Comparison of ENCODE assay signal across 12 mouse cellular contexts in genomic region chr11:87754603-87755002, GRCm38 (mm10). TPM values are rescaled to one million over a fixed set of nuclear protein-coding genes. Genes with fewer than 3 reads are reported as not detected.
DNase-seq lines count a peak whose midpoint lies in the region; ATAC-seq and TF ChIP-seq lines count a peak whose summit lies in the region.
"Had no signal": no experiment of that assay in that cellular context is flagged by ENCODE, and none has a peak within 500 bp of the region (broad histone marks: within the 10 kb centered on the region; RNA-seq: fewer than 3 reads in every experiment).

No protein-coding gene starts in this region.

- peak overlapping the region; percentile 18; the same call in 1 of the 2 replicates for H3K4me2 ChIP-seq in heart, embryonic 15.5 days
- no peak overlapping the region for H3K4me2 ChIP-seq in forebrain, embryonic 16.5 days (ENCODE audit: low read length)
- no peak overlapping the region for H3K4me2 ChIP-seq in kidney, embryonic 16.5 days (replicated peaks; ENCODE audit: low read depth, low read length)
- H3K4me2 ChIP-seq: limb, embryonic 15.5 days had no signal

- no peaks in the 10 kb centered on the region for H3K36me3 ChIP-seq in heart, embryonic 15.5 days
- H3K36me3 ChIP-seq in forebrain, embryonic 16.5 days (ENCODE audit: control insufficient read depth, insufficient read depth) = no peaks in the 10 kb centered on the region
- H3K36me3 ChIP-seq in kidney, embryonic 16.5 days (ENCODE audit: insufficient read depth, low read length) = no peaks in the 10 kb centered on the region
- H3K36me3 ChIP-seq: limb, embryonic 15.5 days had no signal

- DNase-seq in heart, postnatal 14 days = no peak
- DNase-seq in lung, postnatal 4 days = peak; percentile 60 to 69
- peak; percentile 91 to 95 for DNase-seq in thymus, adult 18-20 months
- DNase-seq in kidney, adult 9 months = no peak
- DNase-seq: cerebellum, adult 11 months; forebrain, postnatal 0 days had no signal

- peak overlapping the region; percentile 5; the same call in 1 of the 2 replicates for H3K4me3 ChIP-seq in heart, embryonic 15.5 days
- peak overlapping the region; percentile 39 for H3K4me3 ChIP-seq in bone marrow macrophage, adult 2 months (ENCODE audit: insufficient read depth, low read length)
- H3K4me3 ChIP-seq in forebrain, embryonic 16.5 days (replicated peaks; ENCODE audit: low read length) = no peak overlapping the region
- H3K4me3 ChIP-seq in kidney, embryonic 16.5 days (ENCODE audit: low read length) = no peak overlapping the region
- H3K4me3 ChIP-seq: limb, embryonic 15.5 days had no signal

- TF ChIP-seq CTCF in bone marrow macrophage, adult 2 months (IDR thresholded peaks at IDR 0.05; ENCODE audit: low read depth, low read length) = no peak

- ATAC-seq in heart, embryonic 15.5 days (replicated peaks; ENCODE audit: insufficient number of reproducible peaks, insufficient read depth, low FRiP score, low read depth) = peak; percentile 16; the same call in 1 of the 2 replicates
- ATAC-seq in forebrain, embryonic 16.5 days = no peak
- no peak for ATAC-seq in kidney, embryonic 16.5 days (ENCODE audit: low FRiP score, low TSS enrichment)
- ATAC-seq: forebrain, postnatal 0 days; Patski had no signal

- H3K27ac ChIP-seq in heart, embryonic 15.5 days = no peak overlapping the region
- H3K27ac ChIP-seq in bone marrow macrophage, adult 2 months (ENCODE audit: insufficient read depth, low read depth, low read length) = peak overlapping the region; percentile 82
- H3K27ac ChIP-seq in forebrain, embryonic 16.5 days (ENCODE audit: low read length) = no peak overlapping the region
- no peak overlapping the region for H3K27ac ChIP-seq in kidney, embryonic 16.5 days (ENCODE audit: low read length)
- H3K27ac ChIP-seq: limb, embryonic 15.5 days had no signal

- H3K9ac ChIP-seq in heart, embryonic 15.5 days = no peak overlapping the region
- no peak overlapping the region for H3K9ac ChIP-seq in forebrain, embryonic 16.5 days (replicated peaks; ENCODE audit: low read depth, low read length)
- H3K9ac ChIP-seq in kidney, embryonic 16.5 days (replicated peaks; ENCODE audit: low read length) = no peak overlapping the region
- H3K9ac ChIP-seq: forebrain, postnatal 0 days; limb, embryonic 15.5 days had no signal

- no peaks in the 10 kb centered on the region for H3K9me3 ChIP-seq in heart, embryonic 15.5 days (replicated peaks)
- no peaks in the 10 kb centered on the region for H3K9me3 ChIP-seq in forebrain, embryonic 16.5 days (ENCODE audit: control insufficient read depth, low read length)
- no peaks in the 10 kb centered on the region for H3K9me3 ChIP-seq in kidney, embryonic 16.5 days (ENCODE audit: low read length)
- H3K9me3 ChIP-seq: limb, embryonic 15.5 days had no signal

- H3K4me1 ChIP-seq in heart, embryonic 15.5 days (replicated peaks) = no peaks in the 10 kb centered on the region; the same call in 1 of the 2 replicates
- H3K4me1 ChIP-seq in bone marrow macrophage, adult 2 months (ENCODE audit: control insufficient read depth, insufficient read depth, low read length) = peaks cover 48% of the 10 kb centered on the region
- peaks cover 1% of the 10 kb centered on the region for H3K4me1 ChIP-seq in forebrain, embryonic 16.5 days (replicated peaks; ENCODE audit: control insufficient read depth, insufficient read depth, low read length)
- peaks cover 3% of the 10 kb centered on the region; the same call in 1 of the 2 replicates for H3K4me1 ChIP-seq in kidney, embryonic 16.5 days (ENCODE audit: insufficient read depth, low read length)
- H3K4me1 ChIP-seq: limb, embryonic 15.5 days had no signal

- peaks cover 7% of the 10 kb centered on the region for H3K27me3 ChIP-seq in heart, embryonic 15.5 days
- no peaks in the 10 kb centered on the region for H3K27me3 ChIP-seq in forebrain, embryonic 16.5 days (replicated peaks; ENCODE audit: control insufficient read depth, insufficient read depth, low read length)
- peaks cover 2% of the 10 kb centered on the region; the same call in 1 of the 2 replicates for H3K27me3 ChIP-seq in kidney, embryonic 16.5 days (ENCODE audit: insufficient read depth, low read length)
- H3K27me3 ChIP-seq: Patski had no signal

- 61% methylated on average over 5 of the region's 5 CpGs for WGBS in heart, embryonic 15.5 days
- WGBS in forebrain, embryonic 16.5 days = 78% methylated on average over 5 of the region's 5 CpGs
- 72% methylated on average over 5 of the region's 5 CpGs for WGBS in kidney, embryonic 16.5 days

- TF ChIP-seq POLR2A in bone marrow macrophage, adult 2 months (IDR thresholded peaks at IDR 0.05; ENCODE audit: borderline replicate concordance, low read depth, low read length) = no peak

- intact Hi-C loops in heart, postnatal 14 days (cut with DNase I) = no loop called here

RNA-seq across cellular contexts. Expression of gene Tspoap1, which starts 5.7 kb away (rescaled TPM):
- polyA plus RNA-seq in heart, embryonic 15.5 days (2015; fragmentation: Nextera tagmentation; extraction: Ambion mirVana) = 0.24 and 1.9 TPM in 2 replicates
- total RNA-seq in heart, postnatal 14 days (2021) = under 1 TPM; 0.17 to 0.19 TPM
- polyA plus RNA-seq in bone marrow macrophage, adult 2 months (2012; ENCODE audit: insufficient read depth, insufficient read length, missing spikeins) = 2.6 and 2.9 TPM in 2 replicates
- 26.4 and 47.4 TPM in 2 replicates for polyA plus RNA-seq in forebrain, embryonic 16.5 days (2015; fragmentation: Nextera tagmentation; extraction: Ambion mirVana)
- polyA plus RNA-seq in kidney, embryonic 16.5 days (2015; fragmentation: Nextera tagmentation; extraction: Ambion mirVana) = 4.7 and 5.6 TPM in 2 replicates

RNA-seq across cellular contexts. Expression of gene Supt4a, which starts 17.3 kb away (rescaled TPM):
- 101 and 103 TPM in 2 replicates for polyA plus RNA-seq in heart, embryonic 15.5 days (2015; fragmentation: Nextera tagmentation; extraction: Ambion mirVana)
- total RNA-seq in heart, postnatal 14 days (2021) = 10 to 100 TPM; 47.8 to 51.1 TPM
- polyA plus RNA-seq in bone marrow macrophage, adult 2 months (2012; ENCODE audit: insufficient read depth, insufficient read length, missing spikeins) = 136 and 142 TPM in 2 replicates
- polyA plus RNA-seq in forebrain, embryonic 16.5 days (2015; fragmentation: Nextera tagmentation; extraction: Ambion mirVana) = 133 and 147 TPM in 2 replicates
- 156 and 161 TPM in 2 replicates for polyA plus RNA-seq in kidney, embryonic 16.5 days (2015; fragmentation: Nextera tagmentation; extraction: Ambion mirVana)

RNA-seq across cellular contexts. Expression of gene Mpo, which starts 38.8 kb away (rescaled TPM):
- polyA plus RNA-seq in heart, embryonic 15.5 days (2015; fragmentation: Nextera tagmentation; extraction: Ambion mirVana) = 0.69 and 3.8 TPM in 2 replicates
- under 1 TPM in 1 of 2 experiments, not detected in 1; 0.61 TPM for total RNA-seq in heart, postnatal 14 days (2021)
- 1.1 and 1.7 TPM in 2 replicates for polyA plus RNA-seq in bone marrow macrophage, adult 2 months (2012; ENCODE audit: insufficient read depth, insufficient read length, missing spikeins)
- polyA plus RNA-seq in forebrain, embryonic 16.5 days (2015; fragmentation: Nextera tagmentation; extraction: Ambion mirVana) = 0.29 and 0.80 TPM in 2 replicates
- polyA plus RNA-seq in kidney, embryonic 16.5 days (2015; fragmentation: Nextera tagmentation; extraction: Ambion mirVana) = 1.1 and 1.3 TPM in 2 replicates
- polyA plus RNA-seq: forebrain, postnatal 0 days; Patski had no signal

Comparison
In these comparisons a context has a peak if more than half of its experiments do, and no peak if none do; other contexts are left out.
1. H3K4me3 ChIP-seq: peak in heart, embryonic 15.5 days (single experiment) and bone marrow macrophage, adult 2 months (single experiment); none in forebrain, embryonic 16.5 days (single experiment) and kidney, embryonic 16.5 days (single experiment).
2. DNase-seq: peak in lung, postnatal 4 days (2 of 2) and thymus, adult 18-20 months (2 of 2); none in heart, postnatal 14 days (0 of 2) and kidney, adult 9 months (single experiment).